Mouse (Mus musculus) kidney, adult 11 months (tissue): Measurements from ENCODE around the gene Wwc2.

Source experiments
- DNase-seq: peaks from one replicate; pipeline ENCODE4 v3.0.0; 2022

Gene Wwc2

GRCm38 (mm10) chr8:47939217-47939616 is 51.5 kb downstream of the Wwc2 start:
- DNase-seq = no peak

DNA sequence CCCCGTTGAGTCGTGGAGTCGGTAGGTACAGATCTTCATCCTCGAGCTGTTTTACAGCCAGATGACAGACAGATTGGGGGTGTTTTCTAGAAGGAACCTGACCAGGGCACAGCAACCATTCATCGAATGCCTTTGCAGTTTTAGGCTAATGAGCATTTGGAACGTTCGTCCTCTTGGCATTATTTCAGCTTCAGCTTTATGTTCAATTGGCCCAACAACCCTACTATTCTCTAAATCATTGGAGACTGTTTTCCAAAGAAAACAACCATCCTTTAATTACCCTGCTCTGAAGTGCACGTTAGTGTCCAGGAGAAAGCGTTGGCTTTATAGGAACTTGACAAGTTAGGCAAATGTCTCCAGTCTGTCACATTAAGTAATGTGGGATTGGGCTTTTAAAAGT is 54.3 kb downstream of the Wwc2 start:
- DNase-seq = no peak

GRCm38 (mm10) chr8:47935461-47935860 is 55.3 kb downstream of the Wwc2 start:
- DNase-seq = no peak

DNA sequence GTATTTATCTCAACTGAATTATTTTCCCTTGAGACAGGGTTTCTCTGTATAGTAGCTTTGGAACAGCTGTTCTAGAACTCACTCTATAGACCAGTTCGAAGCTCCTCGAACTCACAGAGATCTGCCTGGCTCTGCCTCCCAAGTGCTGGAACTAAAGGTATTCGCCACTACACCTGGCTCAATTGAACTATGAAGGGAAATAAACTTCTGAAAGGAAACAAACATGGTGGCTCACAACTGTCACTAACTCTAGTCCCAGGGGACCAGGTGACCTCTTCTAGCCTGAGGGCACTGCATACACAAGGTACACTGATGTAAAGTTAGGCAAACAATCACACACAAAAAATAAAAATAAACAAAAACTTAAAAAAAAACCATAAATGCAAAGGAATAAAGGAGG is 57.6 kb downstream of the Wwc2 start:
- no peak for DNase-seq

- DNase-seq = peak; percentile 34
These were observed 58.5 kb downstream of the Wwc2 start for GRCm38 (mm10) chr8:47932028-47932790.

- DNase-seq = no peak
These were observed 59.4 kb downstream of the Wwc2 start for GRCm38 (mm10) chr8:47931371-47931770.

- DNase-seq = no peak
These were observed 61.1 kb downstream of the Wwc2 start for GRCm38 (mm10) chr8:47929615-47930014.

GRCm38 (mm10) chr8:47928604-47929185 is 62.0 kb downstream of the Wwc2 start:
- DNase-seq = no peak

- DNase-seq = no peak
These were observed 65.8 kb downstream of the Wwc2 start for GRCm38 (mm10) chr8:47924921-47925320.

DNA sequence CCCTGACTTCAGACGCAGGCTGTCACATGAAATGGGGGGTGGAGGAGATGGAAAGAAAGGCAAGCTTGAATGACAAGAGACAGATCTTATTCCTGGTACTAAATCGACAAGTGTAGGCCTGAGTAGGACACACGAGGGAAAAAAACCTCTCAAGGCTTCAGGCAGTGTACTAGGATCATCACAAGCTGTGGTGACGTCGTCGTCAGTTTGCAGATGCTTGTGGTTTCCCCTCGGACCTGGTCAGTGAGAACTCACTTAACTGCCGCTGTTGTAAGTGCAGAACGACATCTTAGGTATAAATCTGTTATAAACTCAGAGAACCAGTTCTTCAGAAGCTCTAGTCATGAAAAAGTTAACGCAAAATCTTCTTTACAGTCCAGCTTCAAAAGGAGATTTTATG is 67.9 kb downstream of the Wwc2 start:
- no peak for DNase-seq

- DNase-seq = no peak
These were observed 68.7 kb downstream of the Wwc2 start for GRCm38 (mm10) chr8:47922011-47922410.

GRCm38 (mm10) chr8:47920575-47921144 is 70.1 kb downstream of the Wwc2 start:
- no peak for DNase-seq

DNA sequence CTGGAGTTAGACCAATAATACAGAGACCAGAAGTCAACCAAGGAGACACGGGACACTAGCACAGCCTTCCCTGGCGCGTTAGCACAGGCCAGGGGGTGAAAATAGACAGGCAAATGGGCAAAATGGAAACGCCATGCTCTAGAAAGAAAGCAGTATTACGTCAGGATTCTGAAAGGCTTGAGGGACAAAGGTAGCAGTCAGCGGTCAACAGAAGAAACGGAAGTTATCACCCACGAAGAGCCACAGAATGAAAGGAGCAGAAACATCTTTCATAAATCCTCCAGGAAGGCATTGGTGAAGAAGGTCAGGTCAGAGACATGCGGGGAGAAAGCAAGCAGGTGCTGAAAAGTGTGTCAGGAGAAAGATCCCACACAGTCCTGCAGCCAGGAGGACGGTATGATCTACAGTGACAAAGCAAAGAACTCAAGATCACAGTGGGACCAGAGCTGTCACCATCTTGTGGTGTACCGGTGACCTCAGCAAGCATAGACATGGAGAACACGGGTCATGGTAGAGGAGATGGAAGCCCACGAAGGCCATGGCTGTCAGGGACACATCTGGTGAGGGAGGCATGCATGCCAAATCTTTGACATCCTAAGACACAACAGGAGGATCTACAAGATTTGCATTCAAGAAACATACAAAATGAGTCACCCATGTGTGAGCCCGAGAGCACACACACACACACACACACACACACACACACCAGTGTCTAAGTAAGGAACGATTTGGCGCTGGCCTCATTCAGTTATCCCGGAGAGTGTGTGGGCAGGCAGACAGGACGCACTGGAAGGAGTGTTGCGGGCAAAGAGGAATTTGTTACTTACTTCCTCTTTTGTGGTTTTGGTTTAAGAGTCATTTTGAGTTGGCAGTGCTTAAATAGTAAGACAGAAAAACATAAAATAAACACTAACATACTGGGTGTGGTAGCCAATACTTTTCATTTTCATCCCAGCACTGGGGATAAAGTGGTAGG is 73.4 kb downstream of the Wwc2 start:
- DNase-seq = no peak

DNA sequence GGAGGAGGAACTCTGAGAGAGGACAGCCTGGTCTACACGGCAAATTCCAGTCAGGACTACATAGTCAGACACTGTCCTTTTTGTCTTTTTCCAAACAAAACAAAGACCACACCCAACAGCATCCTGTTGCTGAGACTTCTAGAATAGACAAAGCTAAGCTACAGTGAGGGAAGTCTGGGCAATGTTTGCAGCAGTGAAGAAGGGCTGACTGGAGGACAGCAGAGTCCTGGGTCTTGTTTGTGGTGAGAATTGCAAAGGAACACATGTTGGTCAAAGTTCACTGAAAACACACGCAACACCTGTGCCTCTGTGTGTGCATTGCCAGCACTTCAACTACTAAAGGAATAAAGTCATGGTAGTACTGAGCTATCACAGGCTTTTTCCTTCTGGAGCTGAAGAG is 75.2 kb downstream of the Wwc2 start:
- DNase-seq = no peak

- DNase-seq = no peak
These were observed 75.8 kb downstream of the Wwc2 start for GRCm38 (mm10) chr8:47914946-47915345.

- DNase-seq = no peak
These were observed 76.6 kb downstream of the Wwc2 start for GRCm38 (mm10) chr8:47914161-47914560.

DNA sequence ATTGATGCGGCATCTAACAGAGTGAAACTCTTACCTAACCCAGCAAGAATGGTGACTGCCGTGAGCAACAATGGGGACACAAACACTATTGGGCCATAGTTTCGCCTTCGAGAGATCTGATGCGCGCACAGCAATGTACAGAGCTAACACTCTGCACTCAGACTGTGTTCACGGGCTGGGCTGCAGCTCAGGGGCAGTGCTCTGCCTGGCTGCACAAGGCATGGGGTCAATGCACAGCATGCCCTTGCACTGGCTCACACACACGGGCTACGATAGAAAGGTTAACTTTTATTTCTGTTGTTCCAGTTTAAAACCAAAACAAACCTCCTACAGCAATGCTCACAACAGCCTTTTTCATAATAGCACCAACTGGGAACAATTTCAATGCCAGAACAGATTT is 77.1 kb downstream of the Wwc2 start:
- peak; percentile 62 for DNase-seq

- no peak for DNase-seq
These were observed 81.0 kb downstream of the Wwc2 start for GRCm38 (mm10) chr8:47909681-47910080.

GRCm38 (mm10) chr8:47907056-47907455 is 83.7 kb downstream of the Wwc2 start:
- DNase-seq = no peak

DNA sequence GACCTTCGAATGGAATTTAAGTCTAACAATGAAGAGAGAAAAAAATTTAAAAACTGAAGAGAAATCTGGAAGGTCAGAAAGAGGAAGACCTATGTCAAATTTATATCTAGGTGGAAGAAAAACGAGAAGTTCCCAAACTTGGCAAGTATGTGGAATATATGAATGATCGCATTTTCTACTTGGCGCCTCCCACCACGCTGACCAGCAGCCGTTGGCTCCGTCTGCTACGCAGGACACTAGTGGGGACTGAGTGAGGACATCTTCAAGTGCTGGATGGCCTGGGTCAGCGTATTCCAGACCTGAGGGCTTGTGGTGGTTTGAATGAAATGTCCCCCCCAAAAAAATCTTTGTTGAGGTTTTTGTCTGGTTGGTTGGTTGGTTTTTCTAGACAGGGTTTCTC is 84.6 kb downstream of the Wwc2 start:
- DNase-seq = no peak

DNA sequence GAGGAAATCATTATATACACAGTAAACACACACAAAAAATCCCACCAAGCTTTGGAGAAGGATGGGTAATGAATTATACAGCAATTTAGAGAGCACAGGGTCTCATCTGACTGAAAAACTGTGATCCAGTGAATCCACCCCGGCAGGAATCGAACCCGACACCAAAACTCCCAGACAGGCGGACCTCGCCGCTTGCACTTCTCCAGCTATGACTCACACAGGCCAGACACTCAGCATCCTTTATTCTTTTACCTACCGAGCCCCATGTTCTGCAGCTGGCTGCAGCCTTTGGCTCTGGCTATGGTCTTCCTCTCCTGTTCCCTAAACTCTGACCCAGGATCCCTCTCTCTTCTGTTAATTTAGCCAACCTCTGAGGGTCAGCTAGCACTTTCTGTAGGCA is 85.5 kb downstream of the Wwc2 start:
- DNase-seq = no peak

GRCm38 (mm10) chr8:47904004-47904403 is 86.7 kb downstream of the Wwc2 start:
- no peak for DNase-seq

GRCm38 (mm10) chr8:47902704-47903103 is 88.0 kb downstream of the Wwc2 start:
- DNase-seq = no peak
